Mouse (Mus musculus): ENCODE results near the gene Pum2.
A peak's percentile ranks its signal among the peaks of the same experiment; 100 is the strongest.
"Not testable (repeated sequence)": the region's sequence is repeated elsewhere in the genome, so short reads cannot be mapped to it uniquely, and the experiment has no call there.

The Pum2 gene

GRCm38 (mm10) chr12:8673974-8674306, at the start of gene Pum2:
Pum2 (plus strand) TSS chr12:8674134.
- peak; percentile 93 for DNase-seq (ENCODE audit: low spot score)

DNA sequence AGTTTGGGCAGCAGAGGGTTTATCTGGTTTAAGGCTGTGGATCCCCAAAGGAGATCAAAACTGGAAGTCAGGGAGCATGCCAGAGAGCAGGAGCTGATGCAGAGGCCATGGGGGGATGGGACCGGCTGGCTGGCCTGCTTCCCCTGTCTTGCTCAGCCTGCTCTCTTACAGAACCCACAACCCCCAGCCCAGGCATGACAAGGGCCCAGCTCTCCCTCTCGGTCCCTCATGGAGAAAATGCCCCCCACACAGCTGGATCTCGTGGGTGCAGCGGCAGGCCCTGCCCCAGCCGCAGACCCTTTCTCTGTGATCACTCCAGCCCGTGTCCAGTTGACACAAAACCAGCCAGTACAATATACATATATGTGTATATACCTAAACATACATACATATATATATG, 44.4 kb upstream of the Pum2 start:
- DNase-seq (ENCODE audit: low spot score): no peak

GRCm38 (mm10) chr12:8631691-8632090, 42.2 kb upstream of the Pum2 start:
- DNase-seq (ENCODE audit: low spot score): no peak

DNA sequence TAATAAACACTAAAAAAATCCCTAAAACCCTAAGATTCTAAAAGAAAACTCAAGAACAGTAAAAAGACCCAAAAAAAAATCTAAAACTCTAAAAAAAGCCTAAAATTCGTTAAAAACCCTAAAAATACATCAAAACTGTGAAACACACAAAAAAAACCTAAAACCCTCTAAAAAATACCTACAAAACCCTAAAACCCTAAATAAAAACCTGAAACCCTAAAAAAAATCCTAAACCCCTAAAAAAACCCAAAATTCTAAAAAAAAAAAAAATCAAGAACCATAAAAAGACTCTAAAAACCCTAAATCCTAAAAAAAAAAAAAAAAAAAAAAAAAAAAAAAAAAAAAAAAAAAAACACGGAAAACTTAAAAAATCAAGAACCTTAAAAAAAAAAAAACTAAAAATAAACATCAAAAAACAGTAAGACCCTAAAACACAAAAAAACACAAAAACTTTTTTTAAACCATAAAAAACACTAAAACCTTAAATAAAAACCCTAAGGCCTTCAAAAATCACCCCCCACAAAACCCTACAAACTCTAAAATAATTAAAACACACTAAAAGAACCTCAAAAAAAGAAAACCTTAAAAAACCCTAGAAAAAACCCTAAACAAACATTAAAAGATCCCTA, 41.1 kb upstream of the Pum2 start:
- DNase-seq (ENCODE audit: low spot score): no peak

DNA sequence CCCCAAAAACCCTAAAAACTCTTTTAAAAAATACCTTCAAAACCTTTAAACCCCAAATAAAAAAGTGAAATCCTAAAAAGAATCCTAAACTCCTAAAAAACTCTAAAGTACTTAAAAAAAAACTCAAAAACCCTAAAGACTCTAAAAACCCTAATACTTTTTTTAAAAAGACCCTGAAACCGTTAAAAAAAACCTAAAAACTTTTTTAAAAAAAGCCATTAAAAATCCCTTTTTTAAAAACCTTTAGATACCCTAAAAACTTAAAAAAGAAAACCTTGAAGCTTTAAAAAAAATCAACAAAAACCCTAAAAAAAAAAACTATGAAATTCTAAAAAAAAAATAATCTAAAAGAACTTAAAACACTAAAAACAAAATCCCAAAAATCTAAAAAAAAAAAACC, 39.6 kb upstream of the Pum2 start:
- no peak for DNase-seq (ENCODE audit: low spot score)

GRCm38 (mm10) chr12:8635546-8635945, 38.4 kb upstream of the Pum2 start:
- no peak for DNase-seq (ENCODE audit: low spot score)

GRCm38 (mm10) chr12:8636945-8637344, 37.0 kb upstream of the Pum2 start:
- peak; percentile 28 for DNase-seq (ENCODE audit: low spot score)

DNA sequence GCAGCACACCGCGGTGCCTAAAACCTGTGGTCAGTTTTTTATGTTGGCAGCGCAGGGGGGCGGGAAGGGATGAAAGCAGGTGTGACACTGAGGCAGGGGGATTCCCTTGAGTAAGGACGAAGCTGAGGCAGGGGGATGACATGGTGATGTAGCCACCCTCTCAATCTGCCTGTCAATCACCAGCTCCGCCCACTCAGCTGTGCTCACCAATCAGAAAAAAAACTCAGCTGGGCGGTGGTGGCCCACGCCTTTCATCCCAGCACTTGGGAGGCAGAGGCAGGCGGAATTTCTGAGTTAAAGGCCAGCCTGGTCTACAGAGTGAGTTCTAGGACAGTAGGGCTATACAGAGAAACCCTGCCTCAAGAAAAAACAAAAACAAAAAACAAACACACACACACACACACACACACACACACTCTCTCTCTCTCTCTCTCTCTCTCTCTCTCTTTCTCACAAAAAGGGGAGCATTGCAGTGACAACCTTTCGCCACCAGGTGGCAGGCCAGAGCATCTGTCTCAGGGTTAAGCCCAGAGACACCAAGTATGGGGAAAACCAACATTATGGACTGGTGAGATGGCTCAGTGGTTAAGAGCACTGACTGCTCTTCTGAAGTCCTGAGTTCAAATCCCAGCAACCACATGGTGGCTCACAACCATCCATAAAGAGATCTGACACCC, 35.4 kb upstream of the Pum2 start:
- DNase-seq (ENCODE audit: low spot score): peak; percentile 85

DNA sequence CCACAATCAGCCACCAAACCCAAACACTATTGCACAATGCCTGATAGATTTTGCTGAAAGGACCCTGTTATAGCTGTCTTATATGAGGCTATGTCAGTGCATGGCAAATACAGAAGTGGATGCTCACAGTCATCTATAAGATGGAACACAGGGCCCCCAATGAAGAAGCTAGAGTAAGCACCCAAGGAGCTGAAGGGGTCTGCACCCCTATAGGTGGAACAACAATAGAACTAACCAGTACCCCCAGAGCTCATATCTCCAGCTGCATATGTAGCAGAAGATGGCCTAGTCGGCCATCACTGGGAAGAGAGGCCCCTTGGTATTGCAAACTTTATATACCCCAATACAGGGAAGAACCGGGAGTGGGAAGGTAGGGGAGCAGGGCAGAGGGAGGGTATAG, 33.7 kb upstream of the Pum2 start:
- DNase-seq (ENCODE audit: low spot score): not testable (repeated sequence)

GRCm38 (mm10) chr12:8640711-8641424, 33.1 kb upstream of the Pum2 start:
- DNase-seq (ENCODE audit: low spot score): peak; percentile 97

DNA sequence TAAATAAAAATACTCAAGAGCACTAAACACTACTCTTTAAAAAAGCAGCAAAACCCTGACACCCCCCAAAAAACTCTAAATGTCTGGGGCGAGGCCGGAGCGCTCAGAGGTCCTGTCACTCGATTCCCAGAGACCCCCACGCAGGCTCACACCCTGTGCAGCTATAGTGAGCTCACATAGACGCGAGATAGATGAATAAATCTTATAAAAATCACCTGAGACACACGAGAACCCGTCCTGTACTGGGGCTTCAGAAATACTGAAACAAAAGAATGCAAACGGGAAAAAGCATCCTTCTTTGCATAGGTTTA, 32.6 kb upstream of the Pum2 start:
- DNase-seq (ENCODE audit: low spot score): no peak

DNA sequence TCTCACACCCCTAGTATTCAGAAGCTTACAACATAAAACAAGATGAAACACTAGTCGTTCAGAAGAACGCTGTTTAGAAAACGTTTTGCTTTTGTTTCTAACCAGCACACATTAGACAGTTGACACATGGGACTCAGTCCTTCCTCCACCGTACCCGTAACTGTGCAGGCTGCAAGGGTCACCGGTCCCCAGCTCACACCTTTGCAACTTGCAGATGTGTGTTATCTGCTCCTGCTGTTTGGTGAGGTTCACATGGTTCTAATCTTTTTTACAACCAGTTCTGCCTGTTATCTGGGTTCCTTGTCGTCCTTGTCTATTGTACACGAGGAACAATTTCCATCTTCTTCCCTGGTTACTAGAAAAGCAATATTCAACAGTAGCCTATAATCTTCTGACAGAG, 25.7 kb upstream of the Pum2 start:
- DNase-seq (ENCODE audit: low spot score): not testable (repeated sequence)

DNA sequence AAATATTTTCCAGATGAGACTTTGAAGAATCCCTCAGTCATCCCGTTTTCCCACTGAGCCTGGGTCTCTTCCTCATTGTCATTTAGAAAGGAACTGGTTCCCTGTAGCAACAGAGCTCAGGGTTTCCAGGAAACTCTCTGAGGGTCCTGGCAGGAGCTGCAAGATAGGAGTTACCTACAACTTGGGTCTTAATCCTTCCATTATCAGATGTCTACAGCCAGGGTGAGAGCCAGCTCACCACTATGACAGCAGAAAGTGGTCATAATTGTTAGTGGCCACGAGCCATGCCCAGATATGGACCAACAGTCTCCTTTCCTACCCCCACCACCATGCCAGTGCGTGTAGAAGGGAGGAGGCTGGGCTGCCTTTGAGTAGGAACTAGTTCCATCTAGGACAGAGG, 23.9 kb upstream of the Pum2 start:
- not testable (repeated sequence) for DNase-seq (ENCODE audit: low spot score)

- DNase-seq (ENCODE audit: low spot score): no peak
Measured at GRCm38 (mm10) chr12:8656596-8656995, 17.3 kb upstream of the Pum2 start.

DNA sequence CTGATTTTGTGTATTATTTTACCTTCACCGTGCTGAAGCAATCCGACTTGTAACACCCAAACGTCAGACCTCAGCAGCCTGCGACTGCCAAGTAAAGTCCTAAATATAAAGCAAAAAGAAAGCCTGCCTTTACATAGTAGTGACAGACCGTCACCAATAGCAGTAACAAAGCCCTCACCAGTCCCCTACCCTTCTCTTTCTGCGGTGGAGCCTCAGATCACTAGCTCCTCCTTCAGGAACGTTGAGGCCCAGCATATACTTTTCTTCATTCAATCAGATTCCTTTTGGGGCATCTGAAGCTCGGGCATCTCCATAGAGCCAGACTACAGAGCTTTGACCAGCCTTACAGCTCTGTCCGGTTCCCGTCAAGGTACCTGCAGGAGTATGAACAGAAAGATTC, 16.8 kb upstream of the Pum2 start:
- no peak for DNase-seq (ENCODE audit: low spot score)

DNA sequence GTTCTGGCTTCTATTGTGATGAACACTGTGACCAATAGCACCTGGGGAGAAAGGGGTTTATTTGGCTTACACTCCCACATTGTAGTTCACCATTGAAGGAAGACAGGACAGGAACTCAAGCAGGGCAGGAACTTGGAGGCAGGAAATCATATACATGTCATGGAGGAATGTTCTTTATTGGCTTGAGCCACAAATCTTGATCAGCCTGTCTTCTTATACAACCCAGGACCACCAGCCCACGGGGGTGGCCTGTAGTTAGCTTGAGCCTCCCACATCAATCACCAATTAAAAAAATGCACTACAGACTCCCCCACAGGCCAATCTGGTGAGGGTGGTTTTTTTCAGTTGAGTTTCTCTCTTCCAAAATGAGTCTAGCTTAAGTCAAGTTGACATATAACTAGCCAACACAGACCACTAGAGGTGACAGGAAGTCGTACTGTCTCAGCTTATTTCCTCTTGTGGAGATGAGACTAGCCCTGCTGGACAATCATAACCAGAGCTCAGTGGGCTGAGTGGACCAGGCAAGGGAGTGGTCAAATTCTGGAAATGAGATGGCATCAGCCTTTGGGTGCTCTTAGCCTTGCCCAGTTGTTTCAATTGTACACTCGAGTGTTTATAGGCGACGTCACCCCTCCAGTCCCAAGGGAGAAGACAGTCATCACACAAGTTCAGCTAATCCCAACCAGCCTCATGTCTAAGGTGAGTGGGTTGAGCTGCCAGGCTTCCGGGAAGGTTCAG, 16.1 kb upstream of the Pum2 start:
- DNase-seq (ENCODE audit: low spot score): no peak

- no peak for DNase-seq (ENCODE audit: low spot score)
Measured at GRCm38 (mm10) chr12:8659406-8660279, 14.3 kb upstream of the Pum2 start.

GRCm38 (mm10) chr12:8661747-8662146, 12.2 kb upstream of the Pum2 start:
- DNase-seq (ENCODE audit: low spot score): no peak

- peak; percentile 31 for DNase-seq (ENCODE audit: low spot score)
Measured at GRCm38 (mm10) chr12:8662175-8662574, 11.8 kb upstream of the Pum2 start.

GRCm38 (mm10) chr12:8662721-8663120, 11.2 kb upstream of the Pum2 start:
- no peak for DNase-seq (ENCODE audit: low spot score)

DNA sequence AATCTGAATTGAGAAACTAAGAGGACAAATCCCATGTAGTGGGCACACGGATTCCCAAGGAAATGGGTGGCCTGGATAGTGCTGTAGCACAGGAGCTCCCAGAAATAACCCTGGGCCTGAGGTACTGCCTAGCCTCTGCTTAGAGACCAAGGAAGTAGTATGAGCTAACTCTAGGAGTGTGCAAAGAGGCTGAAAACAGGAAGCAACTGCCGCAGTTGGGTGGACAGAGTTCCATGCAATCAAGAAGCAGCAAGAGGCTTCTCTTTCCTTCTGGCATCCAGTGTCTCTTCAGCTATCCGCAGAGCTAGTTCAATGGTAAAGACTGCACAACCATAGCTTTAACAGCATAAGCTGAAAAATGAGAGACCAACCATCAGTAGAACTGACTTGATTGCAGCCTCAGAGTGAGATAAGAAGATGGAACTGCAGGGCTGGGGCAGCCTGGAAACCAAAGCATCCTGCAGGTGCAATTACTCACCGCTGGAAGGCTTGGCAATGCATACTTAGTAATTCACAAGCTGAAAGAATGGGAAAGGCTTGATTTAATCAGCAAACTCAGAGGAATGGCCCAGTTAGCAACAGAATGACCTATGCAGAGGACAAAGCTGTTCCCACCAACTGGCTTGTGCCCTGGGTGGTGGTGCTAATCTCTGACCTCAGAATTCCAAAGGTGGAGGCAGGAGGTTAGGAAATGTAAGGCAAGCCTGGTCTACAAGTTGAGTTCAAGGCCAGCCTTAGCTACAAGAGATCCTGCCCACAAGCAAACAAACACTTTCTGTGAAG, 6.3 kb upstream of the Pum2 start:
- DNase-seq (ENCODE audit: low spot score): peak; percentile 35

Measured in lung, postnatal 25 days (tissue).